Mouse (Mus musculus) lung, adult 2 months (tissue): Measurements from ENCODE around the gene Rac3.
"Not testable (repeated sequence)": the region's sequence is repeated elsewhere in the genome, so short reads cannot be mapped to it uniquely, and the experiment has no call there.

Source experiments
- CTCF ChIP-seq: fragments of 200-500 bp; IDR thresholded peaks from 2 replicates; pipeline ENCODE4 v1.5.1; 2011; ENCODE audit warnings: mild to moderate bottlenecking, low read length, control low read depth; ENCODE audit not compliant: insufficient read depth
- POLR2A ChIP-seq: fragments of 200-500 bp; IDR thresholded peaks from 2 replicates; pipeline ENCODE4 v1.6.1; 2011; ENCODE audit warnings: low read depth, mild to moderate bottlenecking, control low read depth, low read length, borderline replicate concordance; ENCODE audit errors: extremely low read depth

- not testable (repeated sequence) for TF ChIP-seq CTCF, POLR2A
Measured at GRCm38 (mm10) chr11:120763121-120763999, 42.1 kb downstream of the Rac3 start.
